Mouse (Mus musculus) embryo, embryonic 10.5 days (tissue): Measurements from ENCODE around the gene Mcl1.
A peak's percentile ranks its signal among the peaks of the same experiment; 100 is the strongest.
"Not testable (repeated sequence)": the region's sequence is repeated elsewhere in the genome, so short reads cannot be mapped to it uniquely, and the experiment has no call there.

Experiments used
- DNase-seq: peaks from one replicate; pipeline ENCODE4 v3.0.0-alpha.2; 2015; ENCODE audit warnings: low spot score

Gene Mcl1

DNA sequence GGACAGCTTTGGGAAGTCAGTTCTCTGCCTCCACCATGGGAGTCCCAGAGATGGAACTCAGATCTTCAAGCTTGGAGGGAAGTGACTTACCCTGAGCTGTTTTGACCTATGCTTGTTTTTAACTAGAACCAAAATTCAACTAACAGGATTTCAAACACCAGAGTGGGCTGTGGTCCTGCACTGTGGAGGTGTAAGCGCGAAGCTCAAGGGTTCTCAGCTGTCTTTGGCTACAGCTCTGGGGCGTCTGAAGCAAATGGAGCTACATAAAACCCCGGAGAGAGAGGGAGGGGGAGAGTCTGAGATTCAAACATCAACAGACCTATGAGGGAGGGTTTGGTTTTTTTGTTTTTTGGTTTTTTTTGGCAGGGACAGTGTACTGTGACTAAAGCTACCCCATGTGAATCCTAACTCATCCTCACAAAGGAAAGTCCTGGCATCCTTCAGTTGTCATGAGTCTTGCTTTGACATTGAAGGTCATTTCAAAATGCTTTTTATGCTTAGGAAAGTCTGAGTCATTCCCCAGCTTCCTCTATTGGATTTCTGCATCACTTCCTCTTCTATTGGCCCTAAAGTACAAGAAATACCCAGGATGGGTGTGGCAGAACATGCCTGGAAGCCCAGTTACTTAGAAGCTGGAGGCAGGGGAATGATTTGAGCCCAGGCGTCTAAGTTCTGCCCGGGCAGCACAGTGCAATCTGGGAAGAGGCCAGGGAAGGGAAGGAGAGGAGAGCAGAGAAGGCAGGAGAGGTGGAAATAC is 8.1 kb upstream of the Mcl1 start:
- no peak for DNase-seq

DNA sequence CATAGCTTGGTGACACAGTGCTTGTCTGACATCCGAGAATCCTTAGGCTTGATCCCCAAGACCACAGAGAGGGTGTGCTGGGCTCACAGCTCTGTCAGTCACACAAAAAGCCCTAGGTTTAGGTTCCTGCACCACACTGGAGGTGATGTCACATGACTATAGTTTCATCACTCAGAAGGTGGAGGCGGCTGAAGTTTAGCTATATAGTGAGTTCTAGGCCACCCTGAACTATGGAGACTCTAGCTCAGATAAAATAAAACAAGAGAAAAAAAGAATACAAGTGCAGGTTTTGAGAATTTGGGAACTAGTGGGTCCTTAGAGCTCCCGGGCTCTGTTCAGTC is 7.6 kb upstream of the Mcl1 start:
- DNase-seq: no peak

- no peak for DNase-seq
Measured at GRCm38 (mm10) chr3:95651391-95652203, 7.0 kb upstream of the Mcl1 start.

GRCm38 (mm10) chr3:95652204-95652811 is 6.3 kb upstream of the Mcl1 start:
- no peak for DNase-seq

DNA sequence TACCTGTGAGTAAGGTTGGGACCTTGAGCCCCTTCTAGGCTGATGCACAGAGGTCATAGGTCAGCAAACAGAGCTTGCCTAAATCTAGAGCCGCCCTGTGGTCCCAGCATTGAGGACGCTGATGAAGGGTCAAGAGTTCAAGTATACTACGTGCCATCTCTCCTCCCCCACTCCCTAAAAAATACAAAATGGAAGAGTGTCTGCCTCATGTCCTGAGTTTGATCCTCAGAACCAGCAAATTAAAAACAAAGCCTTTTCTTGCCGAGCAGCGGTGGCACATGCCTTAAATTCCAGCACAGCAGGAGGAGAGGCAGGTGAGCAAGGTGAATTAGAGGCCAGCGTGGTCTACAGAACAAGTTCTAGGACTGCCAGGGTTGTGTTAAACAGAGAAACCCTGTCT is 5.7 kb upstream of the Mcl1 start:
- no peak for DNase-seq

DNA sequence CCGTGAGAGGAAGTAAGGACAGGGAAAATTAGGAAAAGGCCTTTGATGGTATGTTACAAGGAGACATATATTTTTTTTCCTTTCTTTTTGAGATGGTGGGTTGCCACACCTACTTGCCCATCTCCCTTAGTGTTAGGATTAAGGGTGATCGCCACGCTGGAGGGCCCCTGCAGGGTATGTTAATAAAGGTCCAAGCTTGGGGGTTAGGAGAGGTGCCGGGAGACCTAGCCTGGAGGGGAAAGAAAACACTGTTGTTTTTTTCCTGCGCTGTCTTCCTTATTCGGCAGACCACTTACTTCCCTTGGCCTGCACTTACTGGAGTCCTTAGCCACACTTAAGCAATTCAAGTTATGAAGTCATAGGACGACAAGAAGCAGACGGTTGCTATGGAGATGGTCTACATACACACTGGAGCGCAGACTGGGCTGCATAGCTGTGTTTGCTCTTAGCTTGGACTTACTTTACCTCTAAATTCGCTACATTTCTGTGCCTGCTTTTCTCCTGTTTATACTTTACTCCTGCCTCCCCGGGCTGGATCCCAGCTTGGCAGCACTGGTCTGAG is 5.0 kb upstream of the Mcl1 start:
- DNase-seq: peak; percentile 66

- not testable (repeated sequence) for DNase-seq
Measured at GRCm38 (mm10) chr3:95654371-95654770, 4.2 kb upstream of the Mcl1 start.

- DNase-seq: no peak
Measured at GRCm38 (mm10) chr3:95655437-95655836, 3.2 kb upstream of the Mcl1 start.

DNA sequence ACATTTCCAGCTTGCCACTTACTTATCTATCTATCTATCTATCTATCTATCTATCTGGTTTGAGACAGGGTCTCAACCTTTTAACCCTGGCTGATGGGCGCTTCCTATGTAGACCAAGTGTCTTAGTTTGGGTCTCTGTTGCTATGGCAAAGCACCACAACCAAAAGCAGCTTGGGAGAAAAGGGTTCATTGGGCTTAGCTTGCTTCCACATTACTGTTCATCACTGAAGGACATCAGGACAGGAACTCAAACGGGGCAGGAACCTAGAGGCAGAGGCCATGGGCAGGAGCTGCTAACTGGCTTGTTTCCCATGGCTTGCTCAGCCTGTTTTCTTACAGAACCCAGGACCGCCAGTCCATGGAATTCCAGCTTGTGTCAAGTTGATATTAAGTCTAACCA is 1.5 kb upstream of the Mcl1 start:
- DNase-seq: no peak

GRCm38 (mm10) chr3:95657711-95658110 is 877 bp upstream of the Mcl1 start:
- no peak for DNase-seq

- peak; percentile 90 for DNase-seq
Measured at GRCm38 (mm10) chr3:95658868-95659712, 502 bp downstream of the Mcl1 start.

DNA sequence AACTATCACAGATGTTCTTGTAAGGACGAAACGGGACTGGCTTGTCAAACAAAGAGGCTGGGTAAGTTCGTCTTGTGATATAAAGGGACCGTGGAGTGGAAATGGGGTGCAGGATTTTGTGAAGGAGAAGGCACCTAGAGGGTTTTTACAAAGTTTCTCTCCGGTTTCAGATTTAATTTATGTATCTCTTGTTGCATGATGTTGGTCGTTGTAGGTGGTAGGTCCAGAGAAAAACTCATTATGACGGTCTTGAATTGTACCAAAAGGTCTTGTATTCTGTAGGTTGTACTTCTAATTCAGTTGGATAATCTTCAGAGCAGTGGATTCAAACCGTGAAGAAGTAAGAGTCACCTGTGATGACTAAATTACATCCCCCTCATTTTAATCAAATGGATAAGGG is 1.4 kb downstream of the Mcl1 start:
- no peak for DNase-seq

GRCm38 (mm10) chr3:95660788-95661478 is 2.3 kb downstream of the Mcl1 start:
- DNase-seq: no peak

GRCm38 (mm10) chr3:95661945-95662715 is 3.5 kb downstream of the Mcl1 start:
- DNase-seq: no peak

- DNase-seq: no peak
Measured at GRCm38 (mm10) chr3:95662724-95663449, 4.3 kb downstream of the Mcl1 start.

DNA sequence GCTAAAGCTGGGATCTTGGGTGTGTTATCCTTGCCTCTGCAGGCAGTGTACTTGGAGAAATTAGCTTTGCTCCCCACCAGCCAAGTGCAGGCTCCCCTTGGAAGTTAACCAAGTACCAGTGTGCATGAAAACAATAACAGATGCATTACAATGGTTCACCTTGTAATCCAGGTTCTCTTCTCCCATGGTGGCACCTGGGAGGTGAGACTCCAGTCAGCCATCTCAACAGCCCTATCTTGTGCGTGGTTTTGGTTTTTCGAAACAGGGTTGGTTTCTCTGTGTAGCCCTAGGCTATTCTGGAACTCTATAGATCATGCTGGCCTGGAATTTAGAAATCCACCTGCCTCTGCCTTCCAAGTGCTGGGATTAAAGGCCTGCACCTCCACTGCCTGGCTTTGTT is 4.9 kb downstream of the Mcl1 start:
- no peak for DNase-seq

DNA sequence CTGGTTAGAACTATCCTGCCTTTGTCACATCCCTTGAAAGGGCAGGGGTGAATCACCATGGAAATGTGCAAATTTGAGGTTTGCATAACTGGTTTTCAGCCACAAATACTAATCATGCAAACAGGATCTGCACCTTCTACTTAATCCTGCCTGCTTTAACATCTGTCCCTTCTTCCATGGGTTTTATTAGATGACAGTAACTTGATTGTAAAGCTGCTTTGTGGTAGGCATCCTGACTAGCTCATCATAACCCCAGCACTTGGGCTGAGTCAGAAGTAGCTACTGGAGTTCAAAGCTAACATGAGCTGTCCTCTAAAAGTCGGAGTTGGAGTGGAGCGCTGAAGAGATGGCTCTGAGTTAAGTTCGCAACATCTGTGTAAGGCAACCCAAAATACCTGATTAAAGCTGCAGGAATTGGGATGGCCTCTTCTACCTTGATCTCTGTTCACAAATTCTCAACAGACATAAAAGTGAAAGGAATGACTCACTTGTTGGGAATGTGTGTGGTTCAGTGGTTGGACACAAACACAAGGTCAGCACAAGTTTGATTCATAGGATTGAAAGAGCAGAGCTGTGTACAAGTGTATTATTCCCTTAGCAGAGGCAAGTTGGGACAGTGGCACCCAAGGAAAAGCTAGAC is 5.5 kb downstream of the Mcl1 start:
- no peak for DNase-seq

DNA sequence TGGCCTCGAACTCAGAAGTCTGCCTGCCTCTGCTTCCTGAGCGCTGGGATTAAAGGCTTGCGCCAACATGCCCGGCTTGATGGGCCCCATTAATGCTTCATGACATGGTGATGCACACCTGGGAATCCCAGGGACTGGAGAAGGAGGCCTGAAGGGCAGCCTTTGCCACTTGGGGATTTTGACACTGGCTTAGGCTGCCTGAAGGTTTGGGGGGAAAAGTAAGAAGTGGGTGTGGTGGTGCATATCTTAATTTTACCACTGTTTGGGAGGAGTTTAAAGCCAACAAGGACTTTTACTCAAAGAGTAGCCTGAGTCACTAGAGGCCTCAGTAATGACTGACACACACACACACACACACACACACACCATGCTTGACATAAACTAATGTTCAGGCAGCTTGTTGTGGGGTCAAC is 6.4 kb downstream of the Mcl1 start:
- DNase-seq: no peak

DNA sequence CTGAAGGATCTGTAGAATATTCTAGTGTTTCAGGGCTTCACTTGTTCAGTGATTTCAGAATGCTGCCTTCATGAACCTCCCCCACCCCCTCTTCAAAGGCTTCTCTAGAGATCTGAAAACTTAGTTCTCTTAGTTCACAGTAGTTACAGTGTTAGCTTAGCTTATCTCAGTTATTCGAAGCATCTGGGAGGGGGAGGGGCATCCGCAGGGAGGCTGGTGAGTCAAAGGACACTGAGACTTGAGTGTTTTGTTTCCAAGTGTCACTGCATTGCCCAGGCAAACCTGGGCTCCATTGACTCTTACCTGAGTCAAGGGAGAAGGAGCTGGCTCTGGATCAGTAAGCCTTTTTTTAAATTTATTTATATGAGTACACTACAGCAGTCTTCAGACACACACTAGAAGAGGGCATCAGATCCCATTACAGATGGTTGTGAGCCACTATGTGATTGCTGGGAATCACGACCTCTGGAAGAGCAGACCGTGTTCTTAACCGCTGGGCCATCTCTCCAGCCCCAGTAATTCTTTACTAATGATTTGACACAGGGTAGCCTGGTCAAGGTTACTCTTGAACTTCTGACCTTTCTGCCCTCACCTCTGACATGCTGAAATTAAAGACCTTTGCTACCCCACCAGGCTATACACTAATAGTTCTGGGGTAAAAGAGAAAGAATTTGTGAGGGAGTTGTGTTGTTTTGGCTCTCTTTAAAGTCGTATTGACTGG is 7.7 kb downstream of the Mcl1 start:
- DNase-seq: peak; percentile 70
